Mouse (Mus musculus) neural tube, embryonic 13.5 days (tissue): Measurements from ENCODE around the gene Wdr24. TPM values are rescaled to one million over a fixed set of nuclear protein-coding genes. Genes with fewer than 3 reads are reported as not detected.

Experiments
- ATAC-seq: fragments of 200-750 bp; cut with Nextera tagmentation; 2 replicates; pipeline ENCODE4 v1.8.0; 2017; ENCODE audit warnings: low read depth, mild to moderate bottlenecking, moderate TSS enrichment, moderate library complexity
- H3K27ac ChIP-seq: fragments of 300-500 bp; sonication (generic); replicated peaks from 2 replicates; pipeline ENCODE4 v1.5.1; 2015; ENCODE audit warnings: moderate library complexity, mild to moderate bottlenecking, inconsistent platforms
- H3K27me3 ChIP-seq: fragments of 300-500 bp; sonication (generic); 2 replicates; pipeline ENCODE4 v1.6.1; 2015; ENCODE audit warnings: mild to moderate bottlenecking, inconsistent platforms
- H3K36me3 ChIP-seq: fragments of 300-500 bp; sonication (generic); 2 replicates; pipeline ENCODE4 v1.6.1; 2015; ENCODE audit warnings: mild to moderate bottlenecking, inconsistent platforms
- H3K4me1 ChIP-seq: fragments of 300-500 bp; sonication (generic); replicated peaks from 2 replicates; pipeline ENCODE4 v1.6.1; 2015; ENCODE audit warnings: inconsistent platforms
- H3K4me2 ChIP-seq: fragments of 300-500 bp; sonication (generic); 2 replicates; pipeline ENCODE4 v1.6.1; 2015; ENCODE audit warnings: inconsistent platforms, mild to moderate bottlenecking, moderate library complexity
- H3K4me3 ChIP-seq: fragments of 300-500 bp; sonication (generic); 2 replicates; pipeline ENCODE4 v1.5.1; 2015; ENCODE audit warnings: mild to moderate bottlenecking, inconsistent platforms
- H3K9ac ChIP-seq: fragments of 300-500 bp; sonication (generic); 2 replicates; pipeline ENCODE4 v1.6.1; 2015; ENCODE audit warnings: moderate library complexity, mild to moderate bottlenecking, inconsistent platforms
- H3K9me3 ChIP-seq: fragments of 300-500 bp; sonication (generic); 2 replicates; pipeline ENCODE4 v1.6.1; 2016; ENCODE audit warnings: inconsistent platforms
- WGBS: fragments of 180-500 bp; shearing (Covaris S2); methylation state at CpG from one replicate; pipeline ENCODE4 v1.1.7; 2015; 5-methylcytosine and 5-hydroxymethylcytosine counted together
- polyA plus RNA-seq: library from polyadenylated mRNA; unstranded; fragments of >200 nt; fragmentation: Nextera tagmentation; extraction: Ambion mirVana; gene quantifications from 2 replicates; pipeline ENCODE4 v1.2.1, GENCODE M21; 2015

The Wdr24 gene
- polyA plus RNA-seq, 1 experiment from 2014 or later: 28.3 TPM

DNA sequence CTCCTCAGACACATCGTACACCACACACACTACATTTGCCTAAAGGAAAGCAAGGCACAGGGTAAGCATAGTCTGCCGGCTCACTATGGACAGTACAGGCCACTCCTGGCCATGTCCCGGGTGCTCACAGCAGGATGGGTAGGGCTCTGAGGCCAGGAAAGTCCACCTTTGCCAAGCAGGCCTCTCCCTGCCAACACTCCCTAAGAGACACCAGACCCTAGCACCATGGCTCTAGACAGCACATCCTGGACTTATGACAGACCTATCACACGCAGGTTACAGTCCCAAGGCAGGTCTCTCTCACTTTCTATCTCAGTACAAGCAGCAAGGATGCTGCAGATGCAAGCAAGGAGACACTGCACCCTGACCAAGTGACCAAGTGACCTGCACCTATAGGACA lies 19.7 kb downstream of the Wdr24 start:
- no peak overlapping the region for H3K27ac ChIP-seq
- H3K4me3 ChIP-seq: peak overlapping the region; percentile 86
- no peaks in the 10 kb centered on the region for H3K27me3 ChIP-seq
- no peak for ATAC-seq
- no peaks in the 10 kb centered on the region for H3K9me3 ChIP-seq
- H3K9ac ChIP-seq: peak overlapping the region; percentile 86
- H3K4me1 ChIP-seq: peaks cover 28% of the 10 kb centered on the region
- WGBS: 90% methylated on average over 4 of the region's 4 CpGs
- peaks cover 65% of the 10 kb centered on the region for H3K36me3 ChIP-seq
- peak overlapping the region; percentile 95 for H3K4me2 ChIP-seq

DNA sequence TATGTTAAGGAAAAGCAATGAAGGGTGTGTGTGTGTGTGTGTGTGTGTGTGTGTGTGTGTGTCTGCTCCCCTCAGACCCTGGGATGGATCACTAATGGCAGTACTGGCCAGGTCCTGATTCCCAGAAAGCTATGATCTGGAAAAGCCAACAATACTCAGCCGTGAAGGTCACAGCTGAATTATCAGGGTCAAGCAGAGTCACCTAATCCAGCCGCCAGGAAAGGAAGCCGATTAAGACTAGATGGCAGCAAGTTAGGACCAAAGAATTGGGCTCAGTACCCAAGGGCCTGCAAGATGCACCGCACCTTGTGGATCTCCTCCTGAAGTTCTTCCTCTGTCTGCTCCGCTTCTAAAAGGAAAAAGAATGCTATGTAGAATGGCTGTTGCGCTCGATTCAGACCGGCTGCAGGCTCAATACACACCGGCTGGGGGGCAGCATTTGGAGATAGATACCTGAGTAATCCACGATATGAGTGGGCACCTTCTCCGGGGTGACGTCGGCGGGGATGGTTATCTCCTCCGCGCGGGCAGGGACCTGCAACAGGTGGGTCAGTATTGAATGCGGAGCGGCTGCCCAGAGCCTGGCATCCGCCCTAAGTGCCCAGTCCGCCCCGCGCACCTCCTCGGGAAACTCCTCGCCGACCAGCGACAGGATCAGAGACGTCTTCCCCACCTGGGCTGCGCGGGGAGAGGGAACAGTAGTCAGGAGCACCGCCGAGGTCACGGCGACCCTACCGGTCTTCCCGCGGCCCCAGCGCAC lies 20.4 kb downstream of the Wdr24 start:
- H3K27ac ChIP-seq: peak overlapping the region; percentile 69
- peak overlapping the region; percentile 86 for H3K4me3 ChIP-seq
- no peaks in the 10 kb centered on the region for H3K27me3 ChIP-seq
- H3K9me3 ChIP-seq: no peaks in the 10 kb centered on the region
- H3K4me2 ChIP-seq: peak overlapping the region; percentile 95
- ATAC-seq: peak; percentile 38
- 3% methylated on average over 38 of the region's 38 CpGs for WGBS
- H3K4me1 ChIP-seq: peaks cover 23% of the 10 kb centered on the region
- H3K36me3 ChIP-seq: peaks cover 68% of the 10 kb centered on the region
- peak overlapping the region; percentile 86 for H3K9ac ChIP-seq

DNA sequence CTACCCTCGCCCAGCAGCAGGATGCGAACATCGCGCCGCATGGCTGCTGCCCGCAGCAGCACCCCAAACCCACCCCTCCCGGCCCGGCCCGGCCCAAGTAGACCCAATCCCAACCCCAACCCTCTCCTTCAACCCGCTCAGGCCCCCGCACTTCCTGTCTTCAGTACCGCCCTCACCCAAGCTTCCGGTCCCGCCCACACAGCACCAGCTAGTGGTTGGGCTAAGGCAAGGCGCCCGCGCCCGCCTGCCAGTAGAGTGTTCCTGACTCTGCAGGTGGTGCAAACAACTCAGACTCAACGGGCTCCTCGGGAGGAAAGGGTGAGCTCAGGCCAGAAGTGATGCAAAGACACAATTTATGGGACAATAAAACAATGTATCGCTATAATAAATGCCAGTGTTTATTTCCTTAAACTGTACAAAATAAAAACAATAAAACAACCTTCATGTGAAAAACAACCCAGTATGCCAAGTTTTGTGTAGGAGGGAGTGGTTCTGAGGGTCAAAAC lies 21.0 kb downstream of the Wdr24 start, which contains the start of gene Rhot2:
TSS of gene Rhot2 (minus strand) at position 456 of the 506 bp plus-strand sequence.
- Histone ChIP-seq H3K27me3 (no peaks in the 10 kb centered on the region), H3K4me2 (peak within 1 kb of the TSS; percentile 95), H3K9me3 (no peaks in the 10 kb centered on the region), H3K27ac (peak within 1 kb of the TSS; percentile 69), H3K9ac (peak within 1 kb of the TSS; percentile 86), H3K4me1 (peaks cover 18% of the 10 kb centered on the region), H3K36me3 (peaks cover 68% of the 10 kb centered on the region), H3K4me3 (peak within 1 kb of the TSS; percentile 86)
- ATAC-seq: peak; percentile 94
- WGBS: under 1% methylated on average over 21 of the region's 21 CpGs

DNA sequence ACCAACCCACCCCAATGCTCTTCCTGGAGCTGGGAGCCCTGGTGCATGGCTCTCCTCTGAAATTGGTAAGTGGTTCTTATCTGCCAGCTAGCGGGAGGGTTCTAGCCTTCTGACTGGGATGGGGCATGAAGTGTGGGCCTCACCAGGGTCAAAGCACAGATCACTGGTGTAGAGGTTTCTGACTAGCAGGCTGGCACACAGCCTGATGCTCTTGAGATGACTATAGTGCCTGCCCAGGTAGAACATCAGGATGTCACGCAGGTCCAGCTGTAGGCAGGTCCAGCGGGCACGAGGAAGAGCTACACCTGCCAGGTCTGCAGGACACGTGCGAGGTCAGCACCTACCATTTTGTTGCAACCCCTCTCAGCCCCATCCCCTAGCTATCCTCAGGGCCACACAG lies 36.8 kb downstream of the Wdr24 start:
- Histone ChIP-seq H3K27ac (no peak overlapping the region), H3K36me3 (no peaks in the 10 kb centered on the region), H3K4me1 (peaks cover 19% of the 10 kb centered on the region), H3K4me3 (peak overlapping the region; percentile 68; the same call in 1 of the 2 replicates), H3K9ac (peak overlapping the region; percentile 83), H3K27me3 (no peaks in the 10 kb centered on the region), H3K4me2 (peak overlapping the region; percentile 88), H3K9me3 (no peaks in the 10 kb centered on the region)
- ATAC-seq: no peak
- 90% methylated on average over 6 of the region's 6 CpGs for WGBS

DNA sequence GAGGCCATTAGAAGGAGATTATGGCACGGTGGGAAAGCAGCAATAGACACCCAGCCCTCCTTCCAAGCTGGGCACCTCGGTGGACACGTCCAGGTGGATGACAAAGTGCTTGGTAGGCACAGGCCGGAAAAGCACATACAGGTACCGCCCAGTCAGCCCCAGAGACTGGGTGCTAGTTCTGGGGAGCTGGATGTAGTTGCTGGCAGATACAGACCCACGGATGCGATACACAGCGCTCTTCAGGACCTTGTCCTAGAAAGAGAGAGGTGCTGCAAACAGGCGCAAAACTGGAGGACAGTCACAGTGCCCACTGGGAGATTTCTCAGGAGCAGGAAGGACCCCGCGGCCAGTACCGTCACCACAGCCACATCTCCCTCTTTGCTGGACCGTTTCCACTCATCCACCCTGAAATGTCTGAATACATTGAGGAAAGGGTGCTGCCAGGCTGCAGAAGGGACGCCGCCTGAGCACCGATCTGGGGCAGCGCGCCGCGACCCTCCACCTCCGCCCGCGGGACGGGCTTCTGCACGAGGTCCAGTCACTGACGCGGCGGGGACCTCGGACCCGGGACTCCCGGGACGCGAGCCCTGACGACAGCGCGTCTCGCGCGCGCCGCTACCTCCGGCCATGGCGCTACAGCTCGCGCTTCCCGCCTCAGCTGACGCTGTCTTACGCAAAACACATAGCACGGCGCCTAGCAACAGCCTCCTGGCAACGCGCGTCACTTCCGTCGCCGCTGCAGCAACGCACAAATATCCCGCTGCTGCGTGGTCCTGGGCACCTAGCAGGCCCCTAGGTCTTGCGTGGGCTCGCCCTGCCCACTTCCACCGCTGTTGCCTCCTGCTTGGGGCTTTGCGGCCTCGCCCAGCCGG lies 37.6 kb downstream of the Wdr24 start, which contains the start of gene Wdr90:
TSS of gene Wdr90 (minus strand) at position 670 of the 872 bp plus-strand sequence.
- peak; percentile 94 for ATAC-seq
- Histone ChIP-seq H3K36me3 (no peaks in the 10 kb centered on the region), H3K4me1 (peaks cover 19% of the 10 kb centered on the region), H3K27ac (peak within 1 kb of the TSS; percentile 90), H3K27me3 (no peaks in the 10 kb centered on the region), H3K4me3 (peak within 1 kb of the TSS; percentile 68), H3K9me3 (no peaks in the 10 kb centered on the region), H3K4me2 (peak within 1 kb of the TSS; percentile 88), H3K9ac (peak within 1 kb of the TSS; percentile 83)
- WGBS: 4% methylated on average over 65 of the region's 65 CpGs

DNA sequence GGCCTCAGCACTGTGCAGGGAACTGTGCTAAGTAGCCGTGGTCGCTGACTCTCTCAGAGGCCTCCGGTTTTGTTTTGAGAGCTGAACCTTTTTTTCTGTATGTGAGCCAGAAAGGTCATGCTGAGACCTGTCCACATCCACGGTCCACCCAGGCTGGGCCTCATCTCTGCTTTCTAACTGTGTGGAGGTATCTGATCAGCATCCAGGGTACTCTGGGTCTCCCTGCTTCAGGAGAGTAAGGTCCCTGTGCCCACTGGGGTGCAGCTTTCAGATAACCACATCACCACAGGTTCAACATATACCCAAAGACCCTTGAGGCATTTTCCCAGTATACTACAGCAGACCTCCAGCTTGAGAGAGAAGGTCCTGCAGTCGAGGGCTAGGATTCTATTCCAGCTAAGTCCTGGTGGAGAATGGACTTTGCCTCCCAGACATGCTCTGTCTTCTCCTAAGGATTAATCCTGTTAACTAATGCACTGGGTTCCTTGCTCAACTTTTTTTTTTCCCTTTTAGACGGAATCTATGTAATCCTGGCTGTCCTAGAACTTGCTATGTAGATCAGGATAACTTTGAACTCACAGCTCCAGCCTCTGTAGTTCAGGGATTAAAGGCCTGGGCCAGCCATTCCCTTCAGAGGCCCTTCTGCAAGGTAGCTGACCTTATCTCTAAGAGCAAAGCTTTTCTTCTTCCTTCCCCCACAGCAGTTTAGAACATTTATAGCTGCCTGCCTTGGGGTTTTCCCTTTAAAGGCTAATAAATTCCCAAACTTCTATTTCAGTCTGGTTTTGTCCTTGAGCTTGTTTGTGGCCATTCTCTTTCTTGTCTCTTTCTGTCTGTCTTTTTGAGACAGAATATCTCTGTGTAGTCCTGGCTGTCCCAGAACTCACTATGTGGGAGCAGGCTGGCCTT lies 38.5 kb downstream of the Wdr24 start:
- H3K36me3 ChIP-seq: no peaks in the 10 kb centered on the region
- ATAC-seq: peak; percentile 1; the same call in 1 of the 2 replicates

DNA sequence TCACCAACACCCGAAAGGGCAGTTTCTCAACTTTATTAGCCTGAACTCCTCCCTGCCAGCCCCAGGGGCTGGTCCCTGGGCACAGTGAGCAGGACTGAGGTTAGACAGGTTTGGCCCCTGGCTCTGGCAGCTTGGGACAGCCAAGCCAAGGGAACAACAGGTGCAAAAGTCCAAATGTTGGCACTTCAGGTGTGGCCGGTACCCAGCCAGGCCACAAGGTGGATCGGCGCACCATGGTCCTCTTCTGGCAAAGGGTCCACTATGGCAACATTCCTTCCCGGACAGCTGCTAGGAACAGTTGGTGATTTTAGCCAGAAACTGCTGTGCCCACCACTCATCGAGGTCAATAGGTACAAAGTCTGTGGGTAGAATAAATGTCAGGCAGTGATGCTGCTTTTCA lies 40.3 kb downstream of the Wdr24 start:
- no peaks in the 10 kb centered on the region for H3K27me3 ChIP-seq
- no peak overlapping the region for H3K27ac ChIP-seq
- H3K4me2 ChIP-seq: no peak overlapping the region
- no peaks in the 10 kb centered on the region for H3K9me3 ChIP-seq
- H3K36me3 ChIP-seq: no peaks in the 10 kb centered on the region
- peaks cover 28% of the 10 kb centered on the region for H3K4me1 ChIP-seq
- ATAC-seq: no peak
- 92% methylated on average over 6 of the region's 6 CpGs for WGBS
- no peak overlapping the region for H3K9ac ChIP-seq
- H3K4me3 ChIP-seq: no peak overlapping the region

More for the DNA sequence above, 38.5 kb downstream of the Wdr24 start:
- H3K9ac ChIP-seq: peak overlapping the region; percentile 83
- peak overlapping the region; percentile 90 for H3K27ac ChIP-seq
- 13% methylated on average over 6 of the region's 6 CpGs for WGBS
- no peaks in the 10 kb centered on the region for H3K9me3 ChIP-seq
- peak overlapping the region; percentile 88 for H3K4me2 ChIP-seq
- peak overlapping the region; percentile 68 for H3K4me3 ChIP-seq
- no peaks in the 10 kb centered on the region for H3K27me3 ChIP-seq
- H3K4me1 ChIP-seq: peaks cover 19% of the 10 kb centered on the region

DNA sequence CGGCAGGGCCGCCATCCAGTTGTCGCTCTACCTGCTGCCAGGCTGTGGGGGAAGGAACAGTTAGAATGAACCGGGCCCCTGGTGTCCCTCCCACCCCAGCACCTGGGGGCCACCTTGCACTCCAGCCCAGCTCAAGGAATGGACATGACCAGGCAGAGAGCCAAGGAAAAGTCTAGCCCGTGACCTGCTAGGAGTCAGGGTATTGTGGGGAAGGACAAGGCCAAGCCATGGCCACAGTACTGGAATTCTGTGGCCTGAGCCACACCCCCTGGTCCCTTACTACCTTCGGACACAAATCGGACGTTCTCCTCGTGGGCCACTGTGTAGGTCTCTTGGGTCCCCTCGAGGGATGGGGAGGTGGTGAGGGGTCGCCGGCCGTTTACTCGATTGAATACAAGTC lies 40.9 kb downstream of the Wdr24 start:
- H3K4me3 ChIP-seq: no peak overlapping the region
- no peak overlapping the region for H3K4me2 ChIP-seq
- no peaks in the 10 kb centered on the region for H3K36me3 ChIP-seq
- H3K4me1 ChIP-seq: peaks cover 33% of the 10 kb centered on the region
- no peak for ATAC-seq
- WGBS: 92% methylated on average over 14 of the region's 14 CpGs
- no peaks in the 10 kb centered on the region for H3K27me3 ChIP-seq
- no peak overlapping the region for H3K9ac ChIP-seq
- H3K27ac ChIP-seq: no peak overlapping the region
- H3K9me3 ChIP-seq: no peaks in the 10 kb centered on the region

DNA sequence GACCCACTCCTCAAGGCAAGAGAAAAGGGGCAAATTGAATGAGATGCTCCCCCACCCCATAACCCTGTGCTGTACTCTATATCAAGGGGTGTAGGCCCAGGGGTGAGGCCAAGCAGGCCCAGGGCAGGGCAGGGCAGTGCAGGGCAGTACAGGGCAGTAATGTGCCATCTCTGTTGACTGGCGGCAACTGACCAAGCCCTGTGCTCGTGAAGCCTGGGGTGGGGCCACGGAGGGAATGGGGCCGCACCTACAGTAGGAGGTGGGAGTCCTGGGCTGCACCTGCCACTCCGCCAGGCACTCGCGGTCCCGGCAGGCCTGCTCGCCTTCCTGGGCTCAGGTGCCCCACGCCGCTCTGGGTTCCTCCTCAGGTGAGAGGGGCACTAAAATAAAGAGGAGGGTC lies 41.9 kb downstream of the Wdr24 start:
- Histone ChIP-seq H3K27me3 (no peaks in the 10 kb centered on the region), H3K9ac (no peak overlapping the region), H3K4me2 (no peak overlapping the region), H3K4me1 (peaks cover 30% of the 10 kb centered on the region), H3K9me3 (no peaks in the 10 kb centered on the region), H3K36me3 (no peaks in the 10 kb centered on the region), H3K4me3 (no peak overlapping the region), H3K27ac (no peak overlapping the region)
- 91% methylated on average over 11 of the region's 11 CpGs for WGBS
- no peak for ATAC-seq

DNA sequence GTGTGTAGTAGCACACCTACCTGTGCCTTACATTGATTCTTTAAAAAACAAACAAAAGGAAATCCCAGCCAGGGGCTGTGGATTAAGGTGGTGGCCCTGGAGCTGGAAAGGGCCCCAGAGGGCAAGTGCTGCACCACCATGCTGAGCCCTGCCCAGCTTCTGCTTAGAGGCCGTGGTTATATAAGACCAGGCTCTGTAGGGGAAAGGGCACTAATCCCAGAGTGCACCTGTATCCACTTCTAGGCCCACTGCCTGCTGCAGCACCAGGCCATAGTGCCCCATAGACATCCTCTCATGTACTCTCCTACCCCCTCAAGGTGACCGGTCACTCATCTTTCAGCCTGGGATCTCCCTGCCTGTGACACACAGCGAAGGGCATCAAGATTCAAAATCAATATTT lies 42.7 kb downstream of the Wdr24 start:
- H3K27me3 ChIP-seq: no peaks in the 10 kb centered on the region
- WGBS: 97% methylated on average over 3 of the region's 3 CpGs

DNA sequence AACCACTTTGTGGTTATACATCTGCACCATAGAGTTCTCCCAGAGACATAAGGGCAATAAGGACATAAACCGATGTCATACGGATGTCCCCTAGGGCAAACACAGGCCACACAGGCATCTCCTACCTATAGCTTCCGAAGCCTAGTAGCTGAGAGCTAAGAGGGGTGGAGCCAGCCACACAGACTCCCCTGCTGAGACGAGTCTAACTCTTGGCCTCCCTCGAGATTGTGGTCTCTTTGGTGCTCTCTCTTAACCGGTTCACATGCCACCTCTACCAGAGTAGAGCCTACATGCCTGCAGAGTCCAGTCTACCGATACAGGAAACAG lies 44.0 kb downstream of the Wdr24 start:
- Histone ChIP-seq H3K4me3 (peak overlapping the region; percentile 76), H3K27ac (no peak overlapping the region), H3K9me3 (no peaks in the 10 kb centered on the region), H3K4me1 (peaks cover 14% of the 10 kb centered on the region), H3K4me2 (peak overlapping the region; percentile 98), H3K36me3 (no peaks in the 10 kb centered on the region), H3K9ac (peak overlapping the region; percentile 80), H3K27me3 (no peaks in the 10 kb centered on the region)
- WGBS: 8% methylated on average over 7 of the region's 7 CpGs
- ATAC-seq: no peak

More for the DNA sequence above, 42.7 kb downstream of the Wdr24 start:
- Histone ChIP-seq H3K9me3 (no peaks in the 10 kb centered on the region), H3K4me1 (peaks cover 22% of the 10 kb centered on the region), H3K4me3 (0 out of 2 replicates have a peak overlapping the region, but pooled peaks have one; percentile 0), H3K27ac (no peak overlapping the region), H3K36me3 (no peaks in the 10 kb centered on the region), H3K9ac (no peak overlapping the region), H3K4me2 (no peak overlapping the region)
- no peak for ATAC-seq
